24 mouse cellular contexts compared by ENCODE assay signal in the genomic region with DNA sequence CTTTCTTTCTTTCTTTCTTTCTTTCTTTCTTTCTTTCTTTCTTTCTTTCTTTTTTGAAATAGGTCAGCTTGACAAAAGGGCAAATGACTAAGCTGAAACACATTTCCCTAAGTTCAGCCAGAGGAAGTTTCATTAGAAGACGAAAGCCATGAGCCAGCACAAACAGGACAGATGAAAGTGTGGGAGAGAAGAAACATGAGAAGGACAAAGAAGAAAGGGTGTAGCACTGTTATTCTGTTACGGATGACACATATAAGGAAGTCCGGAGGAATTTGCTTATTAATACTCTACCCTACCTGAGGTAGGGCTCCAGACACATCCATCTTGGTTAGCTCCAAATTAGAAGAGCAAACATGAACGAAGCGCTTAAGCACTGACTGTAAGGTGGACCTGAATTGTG. TPM values are rescaled to one million over a fixed set of nuclear protein-coding genes. Genes with fewer than 3 reads are reported as not detected.
DNase-seq lines count a peak whose midpoint lies in the region; ATAC-seq and TF ChIP-seq lines count a peak whose summit lies in the region.
"Had no signal": no experiment of that assay in that cellular context is flagged by ENCODE, and none has a peak within 500 bp of the region (broad histone marks: within the 10 kb centered on the region; RNA-seq: fewer than 3 reads in every experiment).

No protein-coding gene starts in this region.

- H3K4me1 ChIP-seq in intestine, embryonic 15.5 days (replicated peaks) = 0 out of 2 replicates have a peak, but pooled peaks cover 3% of the 10 kb centered on the region
- H3K4me1 ChIP-seq in intestine, postnatal 0 days (replicated peaks; ENCODE audit: control insufficient read depth, insufficient read depth, low read length) = 0 out of 2 replicates have a peak, but pooled peaks cover 5% of the 10 kb centered on the region
- H3K4me1 ChIP-seq: limb, embryonic 12.5 days had no signal

- no peak overlapping the region for H3K4me3 ChIP-seq in intestine, embryonic 15.5 days (replicated peaks)
- H3K4me3 ChIP-seq in intestine, postnatal 0 days (ENCODE audit: low read depth, low read length) = no peak overlapping the region
- H3K4me3 ChIP-seq: embryonic facial prominence, embryonic 10.5 days; heart, embryonic 10.5 days; hindbrain, embryonic 13.5 days; limb, embryonic 12.5 days; liver, embryonic 12.5 days; midbrain, embryonic 13.5 days; neural tube, embryonic 13.5 days had no signal

- WGBS in intestine, embryonic 15.5 days = 71% methylated on average over 5 of the region's 5 CpGs
- 71% methylated on average over 5 of the region's 5 CpGs for WGBS in intestine, postnatal 0 days

- no peak overlapping the region for H3K9ac ChIP-seq in intestine, embryonic 15.5 days
- H3K9ac ChIP-seq in intestine, postnatal 0 days (ENCODE audit: low read depth, low read length) = no peak overlapping the region
- H3K9ac ChIP-seq: hindbrain, embryonic 13.5 days; limb, embryonic 12.5 days; liver, embryonic 12.5 days; lung, embryonic 14.5 days; midbrain, embryonic 13.5 days; neural tube, embryonic 13.5 days had no signal

- TF ChIP-seq CTCF in intestine, postnatal 0 days (IDR thresholded peaks at IDR 0.05; ENCODE audit: low read depth) = no peak

- H3K9me3 ChIP-seq in intestine, embryonic 15.5 days = no peaks in the 10 kb centered on the region
- H3K9me3 ChIP-seq in intestine, postnatal 0 days (ENCODE audit: control insufficient read depth) = no peaks in the 10 kb centered on the region
- H3K9me3 ChIP-seq: embryonic facial prominence, embryonic 10.5 days; heart, embryonic 10.5 days; hindbrain, embryonic 13.5 days; limb, embryonic 12.5 days; liver, embryonic 12.5 days; midbrain, embryonic 13.5 days; neural tube, embryonic 13.5 days had no signal

- H3K4me2 ChIP-seq in intestine, embryonic 15.5 days (replicated peaks) = no peak overlapping the region
- no peak overlapping the region for H3K4me2 ChIP-seq in intestine, postnatal 0 days (replicated peaks; ENCODE audit: low read depth)
- H3K4me2 ChIP-seq: hindbrain, embryonic 13.5 days; limb, embryonic 12.5 days; liver, embryonic 12.5 days; lung, embryonic 14.5 days; midbrain, embryonic 13.5 days; neural tube, embryonic 13.5 days had no signal

- no peaks in the 10 kb centered on the region for H3K27me3 ChIP-seq in intestine, embryonic 15.5 days (replicated peaks)
- H3K27me3 ChIP-seq in intestine, postnatal 0 days (replicated peaks; ENCODE audit: control insufficient read depth, insufficient read depth, low read length) = no peaks in the 10 kb centered on the region
- H3K27me3 ChIP-seq: hindbrain, embryonic 13.5 days; limb, embryonic 12.5 days; liver, embryonic 12.5 days; midbrain, embryonic 13.5 days; neural tube, embryonic 13.5 days had no signal

- ATAC-seq in intestine, embryonic 15.5 days = peak; percentile 44
- ATAC-seq in intestine, postnatal 0 days = no peak
- peak; percentile 12 for ATAC-seq in CD4-positive, CD25-positive, alpha-beta regulatory T cell, adult 4 months
- ATAC-seq in megakaryocyte progenitor cell, adult 5-6 weeks (replicated peaks; ENCODE audit: poor library complexity) = peak; percentile 33
- ATAC-seq: forebrain, embryonic 14.5 days; midbrain, embryonic 13.5 days had no signal

- no peaks in the 10 kb centered on the region for H3K36me3 ChIP-seq in intestine, embryonic 15.5 days
- no peaks in the 10 kb centered on the region for H3K36me3 ChIP-seq in intestine, postnatal 0 days (ENCODE audit: control insufficient read depth, insufficient read depth)
- H3K36me3 ChIP-seq: embryonic facial prominence, embryonic 10.5 days; heart, embryonic 10.5 days; hindbrain, embryonic 13.5 days; limb, embryonic 12.5 days; liver, embryonic 12.5 days; midbrain, embryonic 13.5 days; neural tube, embryonic 13.5 days had no signal

- no peak overlapping the region for H3K27ac ChIP-seq in intestine, embryonic 15.5 days
- H3K27ac ChIP-seq in intestine, postnatal 0 days (ENCODE audit: low read depth, low read length) = no peak overlapping the region
- H3K27ac ChIP-seq: embryonic facial prominence, embryonic 10.5 days; heart, embryonic 10.5 days; hindbrain, embryonic 13.5 days; limb, embryonic 12.5 days; liver, embryonic 12.5 days; midbrain, embryonic 13.5 days; neural tube, embryonic 13.5 days had no signal

- peak; percentile 33 for DNase-seq in fibroblast of lung, adult 2 months (ENCODE audit: low read depth)
- no peak for DNase-seq in urinary bladder, postnatal 10 days (ENCODE audit: low spot score)
- DNase-seq in layer of hippocampus, adult 11-12 months (ENCODE audit: low spot score) = no peak
- DNase-seq in right cerebral cortex, postnatal 4 days = no peak
- DNase-seq: cerebellum, adult 2 months; gastrocnemius, postnatal 14 days; heart, postnatal 10 days; kidney, adult 2 months; kidney, postnatal 36 days; lung, embryonic 14.5 days; lung, postnatal 4 days; right cerebral cortex, adult 18-20 months had no signal

RNA-seq across cellular contexts. Expression of a gene that starts 31.7 kb away (rescaled TPM):
- 2.2 and 2.5 TPM in 2 replicates for polyA plus RNA-seq in intestine, embryonic 15.5 days (2015; fragmentation: Nextera tagmentation; extraction: Ambion mirVana)
- 1.0 TPM in 2 replicates for polyA plus RNA-seq in intestine, postnatal 0 days (2015; fragmentation: Nextera tagmentation; extraction: Ambion mirVana)
- 100 to 1,000 TPM; 591 to 626 TPM for polyA plus RNA-seq in CD4-positive, CD25-positive, alpha-beta regulatory T cell, adult 4 months (2017; shearing (Covaris generic))
- total RNA-seq in megakaryocyte progenitor cell, adult 5-6 weeks (2015) = 5.5 and 13.9 TPM in 2 replicates
- 6.6 and 17.1 TPM in 2 replicates for total RNA-seq in megakaryocyte progenitor cell, adult 5-6 weeks (2017)

Comparison
In these comparisons a context has a peak if more than half of its experiments do, and no peak if none do; other contexts are left out.
1. RNA of a gene that starts 31.7 kb away (polyA plus RNA-seq): 591 to 626 TPM in CD4-positive, CD25-positive, alpha-beta regulatory T cell, adult 4 months; 2.2 to 2.5 TPM in intestine, embryonic 15.5 days and 1.0 TPM in intestine, postnatal 0 days; every median in the first group is over 100 times any median in the second.